Comparison of ENCODE assay signal across 8 mouse cellular contexts in the genomic region with DNA sequence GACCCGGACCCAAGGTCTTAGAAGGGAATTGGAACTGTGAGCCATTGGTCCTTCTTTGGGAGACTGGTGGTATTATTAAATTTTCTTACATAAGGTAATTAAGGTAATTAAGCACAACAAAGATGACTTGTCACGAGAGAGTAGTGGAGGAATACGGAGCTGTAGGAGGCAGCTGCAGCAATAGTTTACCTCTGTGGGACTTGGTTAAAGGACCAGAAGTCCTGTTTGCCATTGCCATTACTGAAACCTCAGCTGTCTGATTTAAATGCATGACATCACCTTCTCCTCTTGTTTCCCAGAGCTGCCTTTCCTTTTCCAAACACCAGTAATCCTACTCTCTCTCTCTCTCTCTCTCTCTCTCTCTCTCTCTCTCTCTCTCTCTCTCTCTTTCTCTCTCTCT. TPM values are rescaled to one million over a fixed set of nuclear protein-coding genes. Genes with fewer than 3 reads are reported as not detected.
DNase-seq lines count a peak whose midpoint lies in the region; ATAC-seq lines count a peak whose summit lies in the region.

No protein-coding gene starts in this region.

- WGBS in limb, embryonic 13.5 days, result 0% methylated on average over 3 of the region's 3 CpGs
- 1% methylated on average over 3 of the region's 3 CpGs for WGBS in stomach, embryonic 15.5 days

- H3K9me3 ChIP-seq in limb, embryonic 13.5 days, result no peaks in the 10 kb centered on the region
- H3K9me3 ChIP-seq in stomach, embryonic 15.5 days, result no peaks in the 10 kb centered on the region

- DNase-seq in cerebellum, adult 11-12 months, result no peak
- peak; percentile 11 for DNase-seq in right cerebral cortex, adult 18-20 months
- DNase-seq in right cerebral cortex, postnatal 25 days, result no peak
- DNase-seq in thymus, postnatal 14 days, result no peak
- no peak for DNase-seq in adrenal gland, postnatal 4 days (ENCODE audit: low spot score in 2 of 2)

- peaks cover 27% of the 10 kb centered on the region for H3K4me1 ChIP-seq in limb, embryonic 13.5 days
- H3K4me1 ChIP-seq in stomach, embryonic 15.5 days, result peaks cover 17% of the 10 kb centered on the region

- peak; percentile 36 for ATAC-seq in cerebellum, adult (ENCODE audit: insufficient number of reproducible peaks, low FRiP score, low TSS enrichment)
- ATAC-seq in limb, embryonic 13.5 days (ENCODE audit: low FRiP score, low read depth), result peak; percentile 51
- ATAC-seq in stomach, embryonic 15.5 days (ENCODE audit: insufficient read depth, low FRiP score, low read depth), result no peak

- H3K4me2 ChIP-seq in limb, embryonic 13.5 days (replicated peaks), result peak overlapping the region; percentile 88
- H3K4me2 ChIP-seq in stomach, embryonic 15.5 days, result peak overlapping the region; percentile 67

- H3K36me3 ChIP-seq in limb, embryonic 13.5 days, result peaks cover 10% of the 10 kb centered on the region
- H3K36me3 ChIP-seq in stomach, embryonic 15.5 days, result no peaks in the 10 kb centered on the region

- H3K27me3 ChIP-seq in limb, embryonic 13.5 days, result peaks cover 5% of the 10 kb centered on the region; the same call in 1 of the 2 replicates
- H3K27me3 ChIP-seq in stomach, embryonic 15.5 days (replicated peaks), result no peaks in the 10 kb centered on the region

- peak overlapping the region; percentile 69; the same call in 1 of the 2 replicates for H3K27ac ChIP-seq in limb, embryonic 13.5 days
- peak overlapping the region; percentile 88; the same call in 1 of the 2 replicates for H3K27ac ChIP-seq in stomach, embryonic 15.5 days

- peak overlapping the region; percentile 48 for H3K9ac ChIP-seq in limb, embryonic 13.5 days
- H3K9ac ChIP-seq in stomach, embryonic 15.5 days, result no peak overlapping the region

- peak overlapping the region; percentile 84 for H3K4me3 ChIP-seq in limb, embryonic 13.5 days
- H3K4me3 ChIP-seq in stomach, embryonic 15.5 days (replicated peaks), result peak overlapping the region; percentile 92

RNA-seq across cellular contexts. Expression of a gene that starts 0.7 kb away (rescaled TPM):
- polyA plus RNA-seq in limb, embryonic 13.5 days (2015; fragmentation: Nextera tagmentation; extraction: Ambion mirVana), result 25.1 and 27.0 TPM in 2 replicates
- polyA plus RNA-seq in stomach, embryonic 15.5 days (2015; fragmentation: Nextera tagmentation; extraction: Ambion mirVana), result 22.3 and 25.2 TPM in 2 replicates
- total RNA-seq in adrenal gland, postnatal 4 days (2021), result 10 to 100 TPM; 23.5 to 25.3 TPM

RNA-seq across cellular contexts. Expression of a gene that starts 20.2 kb away (rescaled TPM):
- polyA plus RNA-seq in limb, embryonic 13.5 days (2015; fragmentation: Nextera tagmentation; extraction: Ambion mirVana), result 1.3 and 1.7 TPM in 2 replicates
- polyA plus RNA-seq in stomach, embryonic 15.5 days (2015; fragmentation: Nextera tagmentation; extraction: Ambion mirVana), result 12.4 and 12.9 TPM in 2 replicates
- total RNA-seq in adrenal gland, postnatal 4 days (2021), result 10 to 100 TPM; 66.3 to 68.0 TPM
